In genomic region chr3:35929831-35930230, GRCm38 (mm10) we compare ENCODE assay signal across 10 mouse cellular contexts. TPM values are rescaled to one million over a fixed set of nuclear protein-coding genes. Genes with fewer than 3 reads are reported as not detected.
DNase-seq lines count a peak whose midpoint lies in the region; ATAC-seq and TF ChIP-seq lines count a peak whose summit lies in the region.
"Had no signal": no experiment of that assay in that cellular context is flagged by ENCODE, and none has a peak within 500 bp of the region (broad histone marks: within the 10 kb centered on the region; RNA-seq: fewer than 3 reads in every experiment).

No protein-coding gene starts in this region.

- ATAC-seq in heart, embryonic 16.5 days (replicated peaks; ENCODE audit: extremely low read depth, insufficient read depth, low FRiP score): no peak

- no peak for TF ChIP-seq CTCF in lung, adult 2 months (IDR thresholded peaks at IDR 0.05; ENCODE audit: insufficient read depth, low read length)

- H3K36me3 ChIP-seq in heart, embryonic 16.5 days (ENCODE audit: control insufficient read depth, insufficient read depth): no peaks in the 10 kb centered on the region

- 10% methylated on average over 8 of the region's 8 CpGs for WGBS in lung, adult 2 months
- WGBS in heart, embryonic 16.5 days: 11% methylated on average over 8 of the region's 8 CpGs

- peak overlapping the region; percentile 55 for H3K27ac ChIP-seq in heart, embryonic 16.5 days (ENCODE audit: low read length)

- peak overlapping the region; percentile 43 for H3K9ac ChIP-seq in heart, embryonic 16.5 days (ENCODE audit: low read length)

- H3K4me2 ChIP-seq in heart, embryonic 16.5 days (ENCODE audit: low read depth, low read length): peak overlapping the region; percentile 50

- H3K4me1 ChIP-seq in lung, adult 2 months (ENCODE audit: control insufficient read depth, insufficient read depth, low read length): peaks cover 11% of the 10 kb centered on the region
- H3K4me1 ChIP-seq in heart, embryonic 16.5 days (ENCODE audit: control insufficient read depth, insufficient read depth, low read length): peaks cover 28% of the 10 kb centered on the region

- no peaks in the 10 kb centered on the region for H3K27me3 ChIP-seq in heart, embryonic 16.5 days (ENCODE audit: control insufficient read depth, insufficient read depth, low read length)

- no peak for TF ChIP-seq POLR2A in lung, adult 2 months (IDR thresholded peaks at IDR 0.05; ENCODE audit: borderline replicate concordance, extremely low read depth, low read depth, low read length)

- DNase-seq in heart, adult 8-10 months (ENCODE audit: low spot score): peak; percentile 9
- no peak for DNase-seq in heart, adult 9 months (ENCODE audit: low spot score in 2 of 2)
- peak; percentile 27 for DNase-seq in lung, postnatal 36 days
- no peak for DNase-seq in lung, adult 2 months
- peak; percentile 56 for DNase-seq in naive thymus-derived CD4-positive, alpha-beta T cell, adult 2 months (ENCODE audit: low read depth)
- no peak for DNase-seq in spleen, adult 18-20 months
- no peak for DNase-seq in urinary bladder, postnatal 36 days (ENCODE audit: low spot score in 2 of 2)
- DNase-seq: cerebellum, adult 11-12 months; kidney, postnatal 10 days had no signal

- H3K4me3 ChIP-seq in lung, adult 2 months (replicated peaks; ENCODE audit: extremely low read depth, low read depth, low read length): no peak overlapping the region
- H3K4me3 ChIP-seq in heart, embryonic 16.5 days (ENCODE audit: low read length): peak overlapping the region; percentile 16

- H3K9me3 ChIP-seq in heart, embryonic 16.5 days (replicated peaks; ENCODE audit: control insufficient read depth, low read length): no peaks in the 10 kb centered on the region

RNA-seq across cellular contexts. Expression of gene Dcun1d1, which starts 7.4 kb away (rescaled TPM):
- 10 to 100 TPM; 52.1 to 56.2 (median 54.0) TPM for total RNA-seq in heart, adult 8-10 months (2022)
- 2.3 and 12.3 TPM in 2 replicates for polyA plus RNA-seq in lung, adult 2 months (2012; rRNA removed)
- 87.2 and 90.7 TPM in 2 replicates for polyA plus RNA-seq in heart, embryonic 16.5 days (2015; fragmentation: Nextera tagmentation; extraction: Ambion mirVana)

Comparison
In these comparisons a context has a peak if more than half of its experiments do, and no peak if none do; other contexts are left out.
1. DNase-seq: peak in heart, adult 8-10 months (single experiment), lung, postnatal 36 days (single experiment) and naive thymus-derived CD4-positive, alpha-beta T cell, adult 2 months (single experiment); none in heart, adult 9 months (0 of 2), lung, adult 2 months (single experiment), spleen, adult 18-20 months (0 of 2) and urinary bladder, postnatal 36 days (0 of 2).